Mouse (Mus musculus) gastrocnemius, postnatal 36 days (tissue): Measurements from ENCODE around the gene Susd2. TPM values are rescaled to one million over a fixed set of nuclear protein-coding genes. Genes with fewer than 3 reads are reported as not detected.

Experiments used
- total RNA-seq, 2 experiments: library from RNA; stranded (reverse); gene quantifications; 2 replicates each; pipeline ENCODE4 v1.2.3; 2021

Susd2 gene
- total RNA-seq, 2 experiments from 2014 or later = 0.99 to 1.4 TPM

Other genes starting within 250 kb of the Susd2 start
- gene Upb1, start 242.9 kb downstream of the Susd2 start, total RNA-seq = not detected
- gene Snrpd3, start 126.5 kb downstream of the Susd2 start, total RNA-seq = 10 to 100 TPM; 62.0 to 74.5 TPM
- 10 to 100 TPM; 55.5 to 71.5 TPM for gene Gucd1, start 126.0 kb downstream of the Susd2 start, total RNA-seq
- under 1 TPM; 0.20 to 0.64 TPM for gene Lrrc75b, start 83.7 kb downstream of the Susd2 start, total RNA-seq
- under 1 TPM in 1 of 2 experiments, not detected in 1; 0.33 TPM for gene Ggt1, start 82.4 kb downstream of the Susd2 start, total RNA-seq
- gene Ggt5, start 54.7 kb downstream of the Susd2 start, total RNA-seq = 1 to 10 TPM; 3.0 to 5.2 TPM
- gene Cabin1, start 120.3 kb upstream of the Susd2 start, total RNA-seq = 1 to 10 TPM; 7.3 to 8.7 TPM
- gene Ddt, start 129.4 kb upstream of the Susd2 start, total RNA-seq = 10 to 100 TPM; 28.5 to 41.7 TPM
- gene Gm20441, start 136.9 kb upstream of the Susd2 start, total RNA-seq = not detected
- 1 to 10 TPM; 3.3 to 3.5 TPM for gene Gstt3, start 137.4 kb upstream of the Susd2 start, total RNA-seq
- gene Gstt1, start 154.6 kb upstream of the Susd2 start, total RNA-seq = 1 to 10 TPM; 4.4 to 5.6 TPM
- not detected for gene Gstt4, start 178.5 kb upstream of the Susd2 start, total RNA-seq
- gene Gstt2, start 193.4 kb upstream of the Susd2 start, total RNA-seq = 1 to 10 TPM; 3.6 to 4.7 TPM
- 100 to 1,000 TPM; 135 to 144 TPM for gene Mif, start 216.2 kb upstream of the Susd2 start, total RNA-seq
- not detected for gene Derl3, start 249.4 kb upstream of the Susd2 start, total RNA-seq